Comparison of ENCODE assay signal across 9 mouse cellular contexts in genomic region chr12:81915176-81915950, GRCm38 (mm10). TPM values are rescaled to one million over a fixed set of nuclear protein-coding genes. Genes with fewer than 3 reads are reported as not detected.
DNase-seq lines count a peak whose midpoint lies in the region; ATAC-seq and TF ChIP-seq lines count a peak whose summit lies in the region.
"Had no signal": no experiment of that assay in that cellular context is flagged by ENCODE, and none has a peak within 500 bp of the region (broad histone marks: within the 10 kb centered on the region; RNA-seq: fewer than 3 reads in every experiment).

No protein-coding gene starts in this region.

- H3K27me3 ChIP-seq in small intestine, adult 2 months (ENCODE audit: control insufficient read depth, insufficient read depth, low read length) = no peaks in the 10 kb centered on the region
- H3K27me3 ChIP-seq: midbrain, embryonic 12.5 days had no signal

- no peak overlapping the region for H3K4me3 ChIP-seq in bone marrow, adult 2 months (replicated peaks; ENCODE audit: control insufficient read depth, low read depth, low read length)
- H3K4me3 ChIP-seq in small intestine, adult 2 months (ENCODE audit: low read depth, low read length) = no peak overlapping the region
- H3K4me3 ChIP-seq: midbrain, embryonic 12.5 days had no signal

- TF ChIP-seq CTCF in bone marrow, adult 2 months (IDR thresholded peaks at IDR 0.05; ENCODE audit: control insufficient read depth, insufficient read depth, low read length) = peak; percentile 92
- peak; percentile 96 for TF ChIP-seq CTCF in small intestine, adult 2 months (IDR thresholded peaks at IDR 0.05; ENCODE audit: extremely low read depth, insufficient read length, insufficient replicate concordance, low read depth, low read length)

- WGBS in bone marrow, adult 2 months = 48% methylated on average over 2 of the region's 2 CpGs
- WGBS in small intestine, adult 2 months = 44% methylated on average over 2 of the region's 2 CpGs

- peak; percentile 63 for DNase-seq in cerebellum, adult 11 months
- peak; percentile 58 for DNase-seq in fibroblast of lung, adult 2 months (ENCODE audit: low read depth)
- peak; percentile 77 to 82 for DNase-seq in heart, postnatal 36 days
- peak; percentile 63 for DNase-seq in layer of hippocampus, adult 9-10 months (ENCODE audit: low spot score)

- H3K36me3 ChIP-seq in small intestine, adult 2 months (ENCODE audit: control insufficient read depth, insufficient read depth, low read length) = peaks cover 28% of the 10 kb centered on the region

- TF ChIP-seq POLR2A in bone marrow, adult 2 months (IDR thresholded peaks at IDR 0.05; ENCODE audit: borderline replicate concordance, control insufficient read depth, low read depth, low read length) = no peak
- no peak for TF ChIP-seq POLR2A in small intestine, adult 2 months (IDR thresholded peaks at IDR 0.05; ENCODE audit: low read depth, low read length)

- no peak overlapping the region for H3K27ac ChIP-seq in bone marrow, adult 2 months (ENCODE audit: control insufficient read depth, insufficient read depth, low read depth, low read length, poor library complexity)
- no peak overlapping the region for H3K27ac ChIP-seq in small intestine, adult 2 months (ENCODE audit: insufficient read depth, low read depth, low read length)
- H3K27ac ChIP-seq: midbrain, embryonic 12.5 days had no signal

- H3K4me1 ChIP-seq in bone marrow, adult 2 months (ENCODE audit: control insufficient read depth, insufficient read depth, low read length) = peaks cover 1% of the 10 kb centered on the region; the same call in 1 of the 2 replicates
- peaks cover 3% of the 10 kb centered on the region for H3K4me1 ChIP-seq in small intestine, adult 2 months (ENCODE audit: control insufficient read depth, insufficient read depth, insufficient read length, low read length)
- H3K4me1 ChIP-seq: midbrain, embryonic 12.5 days had no signal

- no peak for ATAC-seq in cerebellum, adult (ENCODE audit: insufficient number of reproducible peaks, low FRiP score, low TSS enrichment)
- peak; percentile 98 for ATAC-seq in megakaryocyte, adult 5-6 weeks (ENCODE audit: poor library complexity, severe bottlenecking)

- intact Hi-C loops in heart, postnatal 36 days (cut with DNase I) = loop anchor here (1.0 to 10.0 kb wide), 4 partner anchors 57 to 291 kb away; no protein-coding TSS in a partner anchor

RNA-seq across cellular contexts. Expression of gene Pcnx, which starts 55.5 kb away (rescaled TPM):
- polyA plus RNA-seq in bone marrow, adult 2 months (2011; ENCODE audit: insufficient read depth, insufficient read length, low replicate concordance, missing spikeins) = 10.3 and 38.8 TPM in 2 replicates
- 10 to 100 TPM; 54.6 to 57.8 TPM for total RNA-seq in heart, postnatal 36 days (2021)
- total RNA-seq in megakaryocyte, adult 5-6 weeks (2015) = 33.1 and 40.1 TPM in 2 replicates
- 13.1 and 18.8 TPM in 2 replicates for total RNA-seq in megakaryocyte, adult 5-6 weeks (2017)
- polyA plus RNA-seq in small intestine, adult 2 months (2012; rRNA removed) = 13.0 and 29.1 TPM in 2 replicates
